Mouse (Mus musculus) frontal cortex, postnatal 10 days (tissue): ENCODE measurements around the gene Serpine2.

Experiments
- DNase-seq, 2 experiments: peaks; one replicate each; pipeline ENCODE4 v3.0.0; 2022; ENCODE audit warnings: low spot score in 2 of 2, mixed read lengths in 1 of 2

The Serpine2 gene

DNA sequence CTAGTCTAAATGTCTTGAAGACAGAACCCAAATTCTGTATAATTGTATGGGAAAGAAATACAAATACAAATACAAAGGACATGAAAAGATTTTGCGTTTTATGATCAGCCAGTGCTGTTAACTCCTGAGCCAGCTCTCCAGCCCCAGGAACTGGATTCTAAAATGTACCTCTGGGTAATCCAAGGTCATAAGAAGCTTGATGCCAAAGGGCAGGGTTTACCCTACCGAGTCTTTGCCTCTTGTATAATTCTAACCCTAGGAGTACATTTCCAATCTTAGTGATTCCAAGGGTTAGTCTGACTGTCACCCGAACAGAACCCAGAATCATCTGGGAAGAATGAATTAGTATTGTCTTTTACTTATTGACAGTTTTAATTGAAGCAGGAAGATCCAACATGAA, 45.5 kb downstream of the Serpine2 start:
- no peak for DNase-seq

GRCm38 (mm10) chr1:79809447-79809846, 51.5 kb downstream of the Serpine2 start:
- DNase-seq = no peak

DNA sequence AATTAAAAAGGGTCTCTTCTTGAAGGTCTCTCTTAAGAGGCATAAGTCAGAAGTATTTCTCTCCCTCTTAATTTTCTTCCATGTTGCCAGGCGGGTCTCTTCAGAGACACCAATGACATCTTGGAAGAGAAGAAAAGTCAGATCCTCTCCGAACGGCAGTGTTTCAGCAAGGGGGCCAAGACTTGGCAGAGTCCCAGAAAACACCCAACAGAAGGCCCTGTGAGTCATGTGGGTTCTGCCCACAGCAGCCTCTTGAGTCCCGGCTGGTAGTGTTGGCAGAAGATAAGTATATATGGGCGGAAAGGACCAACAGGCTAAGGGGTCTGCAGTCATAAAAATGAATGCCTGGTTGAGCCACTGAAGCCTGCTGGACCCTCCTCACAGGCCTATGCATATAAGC, 54.1 kb downstream of the Serpine2 start:
- no peak for DNase-seq

GRCm38 (mm10) chr1:79803614-79804013, 57.4 kb downstream of the Serpine2 start:
- no peak for DNase-seq

GRCm38 (mm10) chr1:79802858-79803427, 58.0 kb downstream of the Serpine2 start:
- DNase-seq = no peak

DNA sequence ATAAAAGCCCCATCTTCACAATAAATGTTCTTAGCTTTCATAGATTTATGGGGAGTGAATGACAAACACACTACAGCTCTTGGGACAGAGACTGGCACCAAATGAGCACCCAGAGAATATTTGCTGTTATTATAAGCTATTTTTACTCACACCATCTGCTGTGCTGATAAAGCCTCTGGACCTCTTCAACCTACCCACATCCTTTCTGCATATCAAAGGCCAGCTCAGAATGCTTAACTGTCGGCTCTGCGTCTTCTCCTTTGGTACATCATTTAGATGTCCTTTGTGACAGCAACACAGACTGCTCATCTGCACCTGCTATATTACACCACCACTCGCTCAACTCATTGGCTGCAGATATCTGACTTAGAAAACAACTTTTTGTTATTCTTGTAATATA, 63.9 kb downstream of the Serpine2 start:
- no peak for DNase-seq

GRCm38 (mm10) chr1:79786267-79786927, 74.6 kb downstream of the Serpine2 start:
- DNase-seq = peak in 1 of 2 experiments; percentile 34

GRCm38 (mm10) chr1:79782433-79782832, 78.5 kb downstream of the Serpine2 start:
- no peak for DNase-seq

- no peak for DNase-seq
These were observed 83.0 kb downstream of the Serpine2 start for GRCm38 (mm10) chr1:79778011-79778410.

DNA sequence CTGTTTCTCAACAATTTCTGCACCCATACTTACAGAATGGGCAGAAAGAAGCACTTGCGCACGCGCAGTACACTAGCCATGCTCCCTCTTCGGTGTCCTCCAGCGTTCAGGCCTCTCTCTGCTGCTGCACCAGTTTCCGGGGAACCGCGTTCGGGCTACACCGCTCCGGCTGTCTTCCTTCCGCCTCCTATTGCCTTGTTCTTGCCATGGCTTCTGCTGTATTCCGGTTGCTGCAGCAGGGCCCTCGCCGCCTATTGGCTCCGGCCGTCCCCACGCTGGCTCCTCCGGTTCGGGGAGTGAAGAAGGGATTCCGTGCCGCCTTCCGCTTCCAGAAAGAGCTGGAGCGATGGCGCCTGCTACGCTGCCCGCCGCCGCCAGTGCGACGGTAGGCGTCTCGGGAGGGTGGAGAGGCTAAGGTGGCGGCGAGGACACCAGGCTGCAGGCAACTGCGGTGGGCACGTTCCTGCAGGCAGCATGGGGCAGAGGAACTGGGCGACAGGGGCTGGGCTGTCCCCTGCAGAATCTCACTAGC, 85.0 kb downstream of the Serpine2 start, which contains the start of the genes Mrpl44 and Wdfy1:
Gene Mrpl44, plus strand, starts transcription at position 92 of the 532 bp plus-strand sequence.
Gene Wdfy1, minus strand, starts transcription at position 217 of the 532 bp plus-strand sequence.
- DNase-seq = peak; percentile 92 to 98

- no peak for DNase-seq
These were observed 86.7 kb downstream of the Serpine2 start for GRCm38 (mm10) chr1:79774164-79774780.

DNA sequence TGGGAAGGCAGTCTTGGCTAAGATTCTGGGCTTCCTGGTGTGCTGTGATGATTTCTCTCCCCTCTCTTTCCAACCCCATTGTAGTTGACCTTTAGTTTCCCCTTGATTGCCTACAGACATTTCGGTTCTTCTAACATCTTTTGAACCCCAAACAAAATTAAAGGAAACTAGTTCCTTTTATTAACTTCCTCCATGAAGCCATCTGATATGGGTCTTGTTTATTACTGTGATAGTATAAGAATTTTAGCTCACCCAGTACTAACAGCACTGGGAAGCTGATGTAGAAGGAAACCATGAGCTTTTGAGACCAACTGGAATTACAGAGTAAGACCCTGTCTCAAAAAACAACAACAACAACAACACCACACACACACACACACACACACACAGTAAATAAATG, 92.7 kb downstream of the Serpine2 start:
- DNase-seq = no peak

DNA sequence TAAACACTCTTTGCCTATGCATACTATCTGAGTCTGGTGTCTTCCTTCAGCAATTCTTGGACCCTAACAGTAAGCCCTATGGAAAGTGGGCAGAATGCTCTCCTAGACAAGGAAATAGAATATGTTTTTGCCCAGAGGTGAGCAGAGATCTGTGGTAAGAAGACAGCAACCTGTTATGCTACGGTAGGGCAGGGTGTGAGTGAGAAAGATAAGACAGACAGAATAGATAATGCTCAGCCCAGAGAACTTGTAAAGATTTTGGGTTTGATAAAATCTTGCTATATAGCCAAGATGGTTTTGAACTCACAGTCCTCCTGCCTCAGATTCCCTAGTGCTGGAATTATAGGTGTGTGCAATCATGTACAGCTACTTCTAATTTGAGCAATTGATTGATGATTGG, 96.5 kb downstream of the Serpine2 start:
- DNase-seq = no peak

- no peak for DNase-seq
These were observed 96.9 kb downstream of the Serpine2 start for GRCm38 (mm10) chr1:79764031-79764430.

DNA sequence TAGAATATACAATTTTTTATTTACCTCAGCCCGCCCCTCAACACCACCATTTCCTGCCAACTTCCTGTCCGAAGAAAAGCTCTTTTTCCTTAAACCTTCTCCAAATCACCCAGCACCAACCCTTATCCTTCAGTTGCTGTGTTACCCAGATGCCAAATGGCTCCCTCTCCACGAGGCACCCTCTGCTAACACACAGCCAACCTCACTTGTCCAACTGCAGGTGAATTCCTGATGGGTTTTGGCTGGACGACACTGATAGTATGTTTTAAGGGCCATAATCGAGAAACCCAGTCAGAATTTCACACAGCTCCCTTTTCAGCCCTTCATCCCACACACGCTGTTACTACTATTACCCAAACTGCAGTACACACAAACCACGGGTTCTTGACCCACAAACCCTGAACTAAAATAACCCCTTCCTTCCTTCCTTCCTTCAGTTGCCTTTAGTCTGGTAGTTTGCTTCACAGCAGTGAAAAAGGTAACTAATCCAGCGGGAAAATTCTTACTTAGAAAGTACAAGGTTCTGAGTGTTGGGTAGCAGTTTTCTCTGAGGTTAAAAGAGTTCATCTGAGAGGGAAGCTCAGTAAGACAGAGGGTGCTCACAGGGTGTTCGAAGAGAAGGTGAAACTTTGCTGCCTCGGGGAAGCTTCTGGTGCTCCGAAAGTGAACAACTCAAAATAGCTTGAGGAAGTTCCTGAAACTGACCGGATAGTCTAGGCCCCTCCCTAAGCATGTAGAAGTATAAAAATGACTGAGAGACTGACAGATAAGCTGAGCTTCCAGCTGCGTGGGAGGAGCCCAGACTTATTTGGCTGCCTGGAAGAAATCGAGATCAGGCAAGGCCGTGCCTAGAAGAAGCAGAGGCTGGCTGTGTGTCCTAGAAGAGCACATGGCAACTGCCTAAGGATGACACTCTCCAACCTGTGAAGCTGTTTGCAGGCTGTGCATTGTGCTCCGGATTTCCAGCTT, 98.4 kb downstream of the Serpine2 start:
- no peak for DNase-seq

DNA sequence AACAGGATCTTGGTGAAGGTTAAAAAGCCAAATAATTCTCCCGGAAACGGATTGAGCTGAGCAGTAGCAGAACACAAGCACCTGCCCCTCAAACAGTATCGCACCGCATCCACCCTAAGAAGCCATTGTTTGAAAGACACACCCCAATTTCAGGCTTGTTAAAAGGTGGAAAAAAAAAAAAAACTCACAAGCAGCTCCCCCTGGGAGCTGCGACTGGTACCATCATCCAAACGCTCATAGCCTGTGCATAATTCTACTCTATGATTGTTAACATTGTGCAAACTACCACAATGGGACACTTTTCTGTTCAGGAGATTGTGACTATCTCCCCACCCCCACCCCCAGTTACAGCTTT, 99.1 kb downstream of the Serpine2 start:
- no peak for DNase-seq

DNA sequence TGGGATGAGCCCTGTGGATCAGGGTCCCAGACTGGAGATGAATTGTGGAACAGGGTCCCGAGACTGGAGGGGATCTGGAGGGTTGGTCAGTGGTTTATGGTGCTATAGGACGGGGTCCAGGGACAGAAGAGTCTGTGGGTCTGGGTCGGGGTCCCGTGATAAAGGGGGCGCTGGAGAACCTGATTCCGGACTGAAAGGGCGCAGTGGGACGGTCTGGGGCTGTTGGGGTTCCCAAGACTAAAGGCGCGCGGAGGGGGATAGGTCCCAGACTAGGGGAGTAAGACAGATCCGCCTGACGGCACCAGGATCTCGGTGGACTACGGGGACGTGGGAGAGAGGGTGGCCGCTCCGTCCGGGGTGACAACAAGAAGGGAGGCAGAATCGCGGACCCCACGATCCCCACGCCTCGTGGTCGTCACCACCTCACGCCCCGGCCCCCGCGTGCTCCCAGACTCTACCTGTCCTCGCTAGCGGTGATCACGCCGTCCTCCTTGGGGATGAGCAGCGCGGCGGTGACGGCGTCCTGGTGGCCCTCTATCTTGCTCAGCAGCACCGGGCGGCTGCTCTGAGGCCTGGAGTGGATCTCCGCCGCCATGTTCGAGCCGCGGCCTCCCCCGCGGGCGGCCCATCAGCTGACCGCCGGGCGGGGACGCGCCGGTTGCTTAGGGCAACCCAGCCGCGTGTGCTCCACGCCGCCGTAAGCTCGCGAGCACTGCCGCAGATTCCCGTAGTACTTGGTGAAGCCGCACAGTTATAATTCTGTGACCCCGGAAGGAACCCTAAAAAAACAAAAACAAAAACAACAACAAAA, 99.7 kb downstream of the Serpine2 start:
- peak; percentile 77 to 82 for DNase-seq

DNA sequence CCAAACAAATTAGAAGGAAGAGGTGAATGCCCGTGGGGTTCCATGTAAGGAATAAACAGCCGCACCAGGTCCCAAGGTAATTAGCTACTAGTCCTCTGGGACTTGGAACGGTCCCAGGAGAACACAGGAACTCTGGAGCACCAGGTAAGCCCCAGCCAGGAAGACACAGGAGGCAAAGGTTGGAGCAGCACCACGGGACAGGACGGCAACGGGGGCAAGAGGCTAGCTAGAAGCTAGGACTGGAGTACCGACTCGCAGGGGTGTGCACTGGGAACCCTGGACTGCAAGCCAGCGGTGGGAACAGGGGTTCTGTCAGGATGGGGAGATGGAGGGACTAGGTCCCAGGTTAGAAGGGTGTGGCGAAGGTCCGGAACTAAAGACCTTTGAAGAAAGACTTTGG, 100.3 kb downstream of the Serpine2 start:
- DNase-seq = peak in 1 of 2 experiments; percentile 32

DNA sequence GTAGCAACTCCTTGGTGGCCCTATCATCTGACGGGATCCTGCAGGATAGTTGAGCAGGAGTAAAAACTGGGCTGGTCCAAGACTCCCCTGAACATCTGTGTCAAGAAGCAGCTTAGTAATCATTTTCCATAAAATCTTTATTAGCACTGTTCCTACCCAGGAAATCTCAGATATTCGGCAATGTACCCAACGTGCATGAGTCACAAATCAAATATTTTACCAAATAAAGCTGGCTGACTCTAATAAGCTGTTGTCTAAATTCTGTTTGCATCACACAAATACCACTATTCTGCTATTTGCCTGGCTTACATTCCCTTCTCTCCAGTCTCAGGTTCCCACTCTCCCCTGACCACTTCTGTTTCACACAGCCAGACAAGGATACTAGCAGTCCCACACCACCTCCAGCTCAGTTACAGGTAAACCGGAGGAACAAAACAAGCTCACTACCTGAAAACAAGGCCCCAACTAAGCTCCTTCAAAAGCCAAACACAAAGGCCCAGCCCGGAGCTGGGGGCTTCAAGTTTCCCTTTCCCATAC, 101.5 kb downstream of the Serpine2 start:
- no peak for DNase-seq

DNA sequence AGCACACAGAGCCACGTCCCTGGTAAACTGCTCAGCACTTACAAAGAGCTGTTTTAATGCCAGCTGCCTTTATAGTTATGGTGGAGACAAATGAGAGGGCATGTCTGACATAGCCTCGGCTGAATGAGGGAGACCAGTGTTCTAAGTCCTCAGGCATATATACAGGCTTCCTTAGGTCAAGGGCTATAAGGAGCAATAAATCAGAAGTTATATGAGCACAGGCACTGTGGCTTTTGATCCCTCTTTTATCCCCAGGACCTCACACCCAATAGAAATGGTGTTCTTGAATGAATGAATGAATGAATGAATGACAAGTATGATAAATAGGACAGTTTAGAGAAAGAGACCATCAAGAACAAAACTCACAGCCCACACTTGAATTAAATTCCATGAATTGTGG, 102.0 kb downstream of the Serpine2 start:
- DNase-seq = no peak

GRCm38 (mm10) chr1:79757597-79757996, 103.4 kb downstream of the Serpine2 start:
- no peak for DNase-seq
